Mouse (Mus musculus): ENCODE data around the gene Celf5.

DNA sequence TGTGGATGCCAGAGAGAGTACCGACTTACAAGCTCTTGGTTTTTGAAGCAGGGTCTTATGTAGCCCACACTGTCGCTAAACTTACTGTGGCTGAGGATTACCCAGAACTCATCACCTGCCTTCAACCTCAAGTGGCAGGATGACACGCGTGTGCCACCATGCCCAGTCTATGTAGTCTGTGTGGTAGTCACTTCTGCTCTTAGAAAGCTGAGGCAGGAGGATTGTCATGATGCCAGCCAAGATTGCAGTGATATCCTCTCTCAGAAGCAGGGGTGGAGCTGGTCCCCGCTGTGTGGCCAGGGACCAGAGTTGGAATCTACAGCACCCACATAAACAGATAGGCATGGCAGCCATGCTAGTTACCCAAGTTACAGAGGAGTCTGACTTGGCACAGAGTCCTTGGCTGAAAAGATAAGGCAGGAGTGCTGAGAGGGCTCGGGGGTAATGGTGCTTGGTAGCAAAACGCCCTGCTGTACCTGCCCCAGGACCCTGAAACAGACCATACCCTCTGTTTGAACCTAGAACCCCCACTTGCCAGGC is 3.0 kb upstream of the Celf5 start:
- TF ChIP-seq CTCF (IDR thresholded peaks at IDR 0.05; ENCODE audit: extremely low read depth, insufficient read depth, low read length): no peak
- TF ChIP-seq POLR2A (IDR thresholded peaks at IDR 0.05; ENCODE audit: extremely low read depth, insufficient read depth, low read length): peak; percentile 8; the same call in 1 of the 2 replicates

Measured in cortical plate, adult 2 months (tissue).